ENCODE assay signal across 8 mouse cellular contexts in the genomic region with DNA sequence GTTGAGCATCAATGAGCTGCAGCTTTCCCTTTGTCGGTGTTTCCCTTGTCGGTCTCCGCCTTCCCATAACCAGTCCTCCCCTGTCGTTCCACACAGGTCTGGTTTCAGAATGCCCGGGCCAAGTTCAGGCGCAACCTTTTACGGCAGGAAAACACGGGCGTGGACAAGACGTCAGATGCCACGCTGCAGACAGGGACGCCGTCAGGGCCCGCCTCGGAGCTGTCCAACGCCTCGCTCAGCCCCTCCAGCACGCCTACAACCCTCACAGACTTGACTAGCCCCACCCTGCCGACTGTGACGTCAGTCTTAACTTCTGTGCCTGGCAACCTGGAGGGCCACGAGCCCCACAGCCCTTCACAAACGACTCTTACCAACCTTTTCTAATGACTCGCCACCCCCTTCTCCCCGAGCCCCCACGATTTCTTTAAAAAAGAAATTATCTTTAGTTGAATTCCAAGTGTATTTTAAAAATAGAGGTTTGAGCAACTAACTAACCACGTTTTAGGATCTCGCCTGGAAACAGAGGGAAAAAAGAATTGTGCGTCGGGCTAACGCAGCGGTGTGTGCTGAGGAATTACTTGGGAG. TPM values are rescaled to one million over a fixed set of nuclear protein-coding genes. Genes with fewer than 3 reads are reported as not detected.
DNase-seq lines count a peak whose midpoint lies in the region; ATAC-seq and TF ChIP-seq lines count a peak whose summit lies in the region.

No protein-coding gene starts in this region.

- no peaks in the 10 kb centered on the region for H3K79me2 ChIP-seq in myocyte (ENCODE audit: control insufficient read depth, insufficient read depth)

- H3K9ac ChIP-seq in liver, embryonic 13.5 days = no peak overlapping the region

- no peaks in the 10 kb centered on the region for H3K9me3 ChIP-seq in forebrain, embryonic 10.5 days
- no peaks in the 10 kb centered on the region for H3K9me3 ChIP-seq in liver, embryonic 13.5 days (replicated peaks)

- peak; percentile 80 for ATAC-seq in CD4-positive, CD25-positive, alpha-beta regulatory T cell, adult 4 months
- peak; percentile 69 for ATAC-seq in liver, embryonic 13.5 days (ENCODE audit: low read depth)

- H3K27ac ChIP-seq in forebrain, embryonic 10.5 days = no peak overlapping the region
- H3K27ac ChIP-seq in liver, embryonic 13.5 days = no peak overlapping the region

- peak overlapping the region; percentile 29; the same call in 1 of the 2 replicates for H3K4me3 ChIP-seq in forebrain, embryonic 10.5 days
- H3K4me3 ChIP-seq in liver, embryonic 13.5 days (replicated peaks) = peak overlapping the region; percentile 27
- no peak overlapping the region for H3K4me3 ChIP-seq in myocyte

- peak; percentile 32 for DNase-seq in NIH3T3 (ENCODE audit: low read depth)
- DNase-seq in forebrain, embryonic 10.5 days (ENCODE audit: extremely low spot score, low spot score) = no peak
- DNase-seq in induced T-regulatory cell, adult 2 months (ENCODE audit: low read depth) = peak; percentile 59
- DNase-seq in liver, embryonic 13.5 days = peak; percentile 45
- no peak for DNase-seq in layer of hippocampus, adult 11-12 months (ENCODE audit: low spot score)
- no peak for DNase-seq in frontal cortex, adult 2 months (ENCODE audit: extremely low spot score in 1 of 2, low spot score in 1 of 2)

- 34% methylated on average over 31 of the region's 31 CpGs for WGBS in forebrain, embryonic 10.5 days
- WGBS in liver, embryonic 13.5 days (ENCODE audit: insufficient replicate concordance) = 7% methylated on average over 31 of the region's 31 CpGs

- H3K36me3 ChIP-seq in forebrain, embryonic 10.5 days (replicated peaks) = peaks cover 73% of the 10 kb centered on the region
- H3K36me3 ChIP-seq in liver, embryonic 13.5 days = no peaks in the 10 kb centered on the region
- H3K36me3 ChIP-seq in myocyte (ENCODE audit: control insufficient read depth, insufficient read depth) = no peaks in the 10 kb centered on the region

- H3ac ChIP-seq in myocyte (ENCODE audit: control insufficient read depth, insufficient read length) = no peak overlapping the region

- TF ChIP-seq POLR2A in myocyte (IDR thresholded peaks at IDR 0.05; ENCODE audit: insufficient read length, low read depth) = no peak

- peaks cover 88% of the 10 kb centered on the region for H3K27me3 ChIP-seq in forebrain, embryonic 10.5 days (ENCODE audit: poor library complexity, severe bottlenecking)
- H3K27me3 ChIP-seq in liver, embryonic 13.5 days = peaks cover 96% of the 10 kb centered on the region
- no peaks in the 10 kb centered on the region for H3K27me3 ChIP-seq in myocyte (ENCODE audit: control insufficient read depth, insufficient read depth, insufficient read length)

- peaks cover 41% of the 10 kb centered on the region for H3K4me1 ChIP-seq in forebrain, embryonic 10.5 days
- peaks cover 5% of the 10 kb centered on the region; the same call in 1 of the 2 replicates for H3K4me1 ChIP-seq in liver, embryonic 13.5 days (replicated peaks)

- peak overlapping the region; percentile 50 for H3K4me2 ChIP-seq in liver, embryonic 13.5 days
- no peak overlapping the region for H3K4me2 ChIP-seq in myocyte (ENCODE audit: low read depth)

TF ChIP-seq in myocyte, 11 proteins besides CTCF, POLR2A, EP300 and RAD21:
- TF ChIP-seq MAX (IDR thresholded peaks at IDR 0.05; ENCODE audit: low read depth) (no peak), REST (IDR thresholded peaks at IDR 0.05; ENCODE audit: insufficient read depth, insufficient read length) (peak; percentile 68)
TF ChIP-seq in myocyte: peak in this region for 1.

RNA-seq across cellular contexts. Expression of a gene that starts 29.8 kb away (rescaled TPM):
- polyA plus RNA-seq in CD4-positive, CD25-positive, alpha-beta regulatory T cell, adult 4 months (2017; shearing (Covaris generic)) = not detected
- 108 and 115 TPM in 2 replicates for polyA plus RNA-seq in forebrain, embryonic 10.5 days (2016; fragmentation: Nextera tagmentation; extraction: Ambion mirVana)
- polyA plus RNA-seq in liver, embryonic 13.5 days (2015; fragmentation: Nextera tagmentation; extraction: Ambion mirVana) = 2.7 and 2.9 TPM in 2 replicates
- 0.89 TPM for polyA plus RNA-seq in myocyte (2012; fragmentation: generic; extraction: Trizol)
- polyA plus RNA-seq in frontal cortex, adult 2 months (2012; rRNA removed) = 60.4 and 64.0 TPM in 2 replicates

Comparison
In these comparisons a context has a peak if more than half of its experiments do, and no peak if none do; other contexts are left out.
1. DNase-seq: peak in NIH3T3 (single experiment), induced T-regulatory cell, adult 2 months (single experiment) and liver, embryonic 13.5 days (single experiment); none in forebrain, embryonic 10.5 days (single experiment), layer of hippocampus, adult 11-12 months (single experiment) and frontal cortex, adult 2 months (0 of 2).
2. RNA of a gene that starts 29.8 kb away (polyA plus RNA-seq): 108 to 115 TPM in forebrain, embryonic 10.5 days and 60.4 to 64.0 TPM in frontal cortex, adult 2 months; 2.7 to 2.9 TPM in liver, embryonic 13.5 days, 0.89 TPM in myocyte (single experiment) and not detected in CD4-positive, CD25-positive, alpha-beta regulatory T cell, adult 4 months; every median in the first group is over 10 times any median in the second.